Mouse (Mus musculus) CH12.LX (cell line): ENCODE results near the gene Eri3. TPM values are rescaled to one million over a fixed set of nuclear protein-coding genes. Genes with fewer than 3 reads are reported as not detected.

ENCODE experiments used
- DNase-seq: peaks from one replicate; pipeline ENCODE4 v3.0.0-alpha.2; 2013; ENCODE audit errors: extremely low read depth
- H3K27ac ChIP-seq: 2 replicates; pipeline ENCODE4 v1.5.1; 2012; ENCODE audit warnings: low read depth, mild to moderate bottlenecking, control low read depth, moderate library complexity; ENCODE audit not compliant: insufficient read depth
- H3K27me3 ChIP-seq: replicated peaks from 2 replicates; pipeline ENCODE3; 2012; ENCODE audit warnings: inconsistent platforms
- H3K36me3 ChIP-seq, 2 experiments: replicated peaks in 1 of 2; 2 replicates each; pipeline versions ENCODE3 to v1.6.1; 2012; ENCODE audit warnings: inconsistent platforms in 1 of 2, low read length in 1 of 2, mild to moderate bottlenecking in 1 of 2, mixed read lengths in 1 of 2, moderate library complexity in 1 of 2; ENCODE audit not compliant: control insufficient read depth in 1 of 2, insufficient read depth in 1 of 2
- H3K4me1 ChIP-seq, 2 experiments: 2 replicates each; pipeline ENCODE4 v1.6.1; 2012; ENCODE audit warnings: inconsistent platforms in 1 of 2, moderate library complexity in 1 of 2; ENCODE audit not compliant: insufficient read depth in 2 of 2, control insufficient read depth in 1 of 2
- H3K4me2 ChIP-seq: 2 replicates; pipeline ENCODE4 v1.6.1; 2012; ENCODE audit warnings: low read depth, mild to moderate bottlenecking, control low read depth; ENCODE audit not compliant: poor library complexity, insufficient read depth, severe bottlenecking
- H3K4me3 ChIP-seq, 3 experiments: fragments of 150-350 bp in 1 of 3; sonication (generic) in 1 of 3; replicated peaks in 1 of 3; 2 replicates each; pipeline versions ENCODE3 to v1.5.1; 2011 to 2012; ENCODE audit warnings: low read depth in 2 of 3, low read length in 2 of 3, mild to moderate bottlenecking in 2 of 3, moderate library complexity in 2 of 3, control low read depth in 1 of 3, improper control_type of control experiment in 1 of 3, inconsistent platforms in 1 of 3, mixed read lengths in 1 of 3; ENCODE audit not compliant: poor library complexity in 1 of 3
- H3K79me2 ChIP-seq: replicated peaks from 2 replicates; pipeline ENCODE4 v1.6.1; 2012; ENCODE audit warnings: mild to moderate bottlenecking, moderate library complexity; ENCODE audit not compliant: control insufficient read depth, poor library complexity, insufficient read depth, severe bottlenecking; ENCODE audit errors: extremely low read depth
- H3K9ac ChIP-seq: 2 replicates; pipeline ENCODE4 v1.6.1; 2012; ENCODE audit warnings: low read depth, mild to moderate bottlenecking, control low read depth, moderate library complexity; ENCODE audit not compliant: insufficient read depth
- H3K9me3 ChIP-seq: replicated peaks from 2 replicates; pipeline ENCODE3; 2012; ENCODE audit warnings: low read length, inconsistent platforms, mixed read lengths
- BHLHE40 ChIP-seq: IDR thresholded peaks from 2 replicates; pipeline ENCODE4 v1.6.1; 2011; ENCODE audit warnings: mild to moderate bottlenecking, low read depth, low read length, improper control_type of control experiment
- EP300 ChIP-seq: IDR thresholded peaks from 2 replicates; pipeline ENCODE4 v1.6.1; 2011; ENCODE audit warnings: low read length, improper control_type of control experiment
- ETS1 ChIP-seq: conservative IDR thresholded peaks from 2 replicates; pipeline ENCODE4 v1.6.1; 2012; ENCODE audit warnings: low read depth, mild to moderate bottlenecking, inconsistent platforms, low read length, improper control_type of control experiment, moderate library complexity
- GABPA ChIP-seq: IDR thresholded peaks from 2 replicates; pipeline ENCODE4 v1.6.1; 2012; ENCODE audit warnings: low read depth, low read length, improper control_type of control experiment, inconsistent platforms; ENCODE audit not compliant: insufficient replicate concordance
- JUN ChIP-seq: IDR thresholded peaks from 2 replicates; pipeline ENCODE4 v1.6.1; 2011; ENCODE audit warnings: low read depth, mild to moderate bottlenecking, low read length, improper control_type of control experiment, moderate library complexity; ENCODE audit not compliant: insufficient read depth
- MYC ChIP-seq: IDR thresholded peaks from 2 replicates; pipeline ENCODE4 v1.6.1; 2011; ENCODE audit warnings: low read depth, mild to moderate bottlenecking, improper control_type of control experiment, low read length
- NELFE ChIP-seq: IDR thresholded peaks from 2 replicates; pipeline ENCODE4 v1.6.1; 2011; ENCODE audit warnings: low read depth, low read length, improper control_type of control experiment
- PAX5 ChIP-seq: IDR thresholded peaks from 2 replicates; pipeline ENCODE4 v1.6.1; 2012; ENCODE audit warnings: low read length, inconsistent platforms, mixed read lengths
- POLR2AphosphoS2 ChIP-seq: IDR thresholded peaks from 2 replicates; pipeline ENCODE4 v1.6.1; 2011; ENCODE audit warnings: low read depth, low read length, improper control_type of control experiment
- TBP ChIP-seq: conservative IDR thresholded peaks from 2 replicates; pipeline ENCODE4 v1.6.1; 2011; ENCODE audit warnings: low read depth, low read length, improper control_type of control experiment
- TCF12 ChIP-seq: IDR thresholded peaks from 2 replicates; pipeline ENCODE4 v1.6.1; 2014; ENCODE audit warnings: low read depth, mild to moderate bottlenecking, inconsistent platforms, low read length, improper control_type of control experiment
- USF1 ChIP-seq: IDR thresholded peaks from 2 replicates; pipeline ENCODE4 v1.6.1; 2014; ENCODE audit warnings: low read depth, mild to moderate bottlenecking, inconsistent platforms, low read length, improper control_type of control experiment
- ZC3H11A ChIP-seq: IDR thresholded peaks from 2 replicates; pipeline ENCODE4 v1.6.1; 2012; ENCODE audit warnings: low read depth, mild to moderate bottlenecking, inconsistent platforms, low read length, improper control_type of control experiment
- dilution Hi-C: fragments of 300-500 bp; cut with MboI; formaldehyde crosslinking; loops from 2 replicates; pipeline ENCODE4 v1.14.3; 2020; ENCODE audit warnings: low sequenced_read_pairs; ENCODE audit not compliant: extremely low pct_unique_long_range_greater_than_20kb, extremely low pct_ligation_motif_present
- in situ Hi-C: fragments of 300-500 bp; cut with MboI; formaldehyde crosslinking; loops from 3 replicates; pipeline ENCODE4 v1.14.3; 2019; ENCODE audit warnings: low sequenced_read_pairs, low pct_ligation_motif_present, low pct_unique_long_range_greater_than_20kb, mixed read lengths
- polyA plus RNA-seq: library from polyadenylated mRNA; unstranded; fragments of >175 nt; gene quantifications from 2 replicates; pipeline ENCODE4 v1.2.1, GENCODE M21; 2012; ENCODE audit warnings: low read depth; ENCODE audit not compliant: insufficient read length
- total RNA-seq, 2 experiments: library from RNA; depleted of rRNA; stranded (reverse); fragments of 300-350 nt in 1 of 2; fragments of >200 nt in 1 of 2; gene quantifications; 2 replicates each; pipeline ENCODE4 v1.2.3; 2012 to 2014

The Eri3 gene
- total and polyA plus RNA-seq, 3 experiments = 31.2 to 38.0 (median 31.9) TPM

- Histone ChIP-seq H3K4me2 (no peak overlapping the region), H3K79me2 (no peaks in the 10 kb centered on the region), H3K27me3 (no peaks in the 10 kb centered on the region), H3K4me1 (0 out of 4 replicates have a peak, but pooled peaks cover 0 to 4% of the 10 kb centered on the region in 2 experiments), H3K36me3 (peaks cover 27 to 81% of the 10 kb centered on the region in 2 experiments), H3K9me3 (no peaks in the 10 kb centered on the region), H3K9ac (no peak overlapping the region), H3K4me3 (no peak overlapping the region), H3K27ac (no peak overlapping the region)
- dilution Hi-C loops = no loop called here
- TF ChIP-seq JUN (no peak), USF1 (no peak), TCF12 (no peak), ETS1 (no peak), EP300 (no peak)
- no peak for DNase-seq
- in situ Hi-C loops = no loop called here
These were observed 31.5 kb downstream of the Eri3 start for GRCm38 (mm10) chr4:117581626-117582025.

- H3K36me3 ChIP-seq = peaks cover 37 to 89% of the 10 kb centered on the region in 2 experiments
- no peak overlapping the region for H3K9ac ChIP-seq
- H3K4me2 ChIP-seq = no peak overlapping the region
- DNase-seq = no peak
- in situ Hi-C loops = no loop called here
- no peak overlapping the region for H3K27ac ChIP-seq
- dilution Hi-C loops = no loop called here
- H3K4me3 ChIP-seq = no peak overlapping the region
- peaks cover 5 to 20% of the 10 kb centered on the region in 2 experiments; a peak in 3 of 4 replicates for H3K4me1 ChIP-seq
- no peaks in the 10 kb centered on the region for H3K27me3 ChIP-seq
- no peaks in the 10 kb centered on the region for H3K9me3 ChIP-seq
- no peaks in the 10 kb centered on the region for H3K79me2 ChIP-seq
- TF ChIP-seq MYC (no peak), BHLHE40 (no peak), GABPA (no peak), PAX5 (no peak), USF1 (no peak), TBP (no peak), POLR2AphosphoS2 (no peak), JUN (no peak), ZC3H11A (no peak)
These were observed 35.8 kb downstream of the Eri3 start for GRCm38 (mm10) chr4:117585995-117586394.

GRCm38 (mm10) chr4:117587447-117587846 lies 37.3 kb downstream of the Eri3 start:
- Histone ChIP-seq H3K27me3 (no peaks in the 10 kb centered on the region), H3K9ac (no peak overlapping the region), H3K27ac (no peak overlapping the region), H3K4me3 (no peak overlapping the region), H3K79me2 (no peaks in the 10 kb centered on the region), H3K4me2 (no peak overlapping the region), H3K36me3 (peaks cover 39 to 93% of the 10 kb centered on the region in 2 experiments), H3K4me1 (peaks cover 5 to 27% of the 10 kb centered on the region in 2 experiments; a peak in 3 of 4 replicates), H3K9me3 (no peaks in the 10 kb centered on the region)
- in situ Hi-C loops = no loop called here
- TF ChIP-seq BHLHE40 (no peak), NELFE (no peak)
- dilution Hi-C loops = no loop called here
- no peak for DNase-seq
